21 mouse cellular contexts compared by ENCODE assay signal in the genomic region with DNA sequence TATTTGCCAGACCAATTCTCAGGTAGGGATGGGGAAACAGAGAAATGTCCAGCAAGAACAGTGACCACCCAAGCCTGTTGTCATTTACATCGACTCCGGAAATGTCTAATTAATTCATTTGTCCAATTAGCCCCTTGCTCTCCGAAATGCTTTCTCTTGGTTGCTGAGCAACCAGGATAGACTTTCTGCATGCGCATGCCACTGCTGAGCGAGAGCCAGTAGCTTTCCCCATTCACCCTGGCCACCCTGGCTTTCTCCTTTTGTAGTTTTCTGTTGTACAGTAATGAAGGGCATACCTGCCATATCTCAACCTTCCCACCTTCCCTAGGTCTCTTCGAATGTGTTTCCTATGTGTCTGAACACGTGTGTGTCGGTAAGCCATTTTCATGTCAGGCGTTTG. TPM values are rescaled to one million over a fixed set of nuclear protein-coding genes. Genes with fewer than 3 reads are reported as not detected.
DNase-seq lines count a peak whose midpoint lies in the region; ATAC-seq lines count a peak whose summit lies in the region.
"Had no signal": no experiment of that assay in that cellular context is flagged by ENCODE, and none has a peak within 500 bp of the region (broad histone marks: within the 10 kb centered on the region; RNA-seq: fewer than 3 reads in every experiment).

No protein-coding gene starts in this region.

- no peak overlapping the region for H3K9ac ChIP-seq in neural tube, embryonic 14.5 days (replicated peaks; ENCODE audit: low read depth, low read length)
- no peak overlapping the region for H3K9ac ChIP-seq in neural tube, embryonic 15.5 days (replicated peaks)
- H3K9ac ChIP-seq in forebrain, embryonic 12.5 days, result no peak overlapping the region
- H3K9ac ChIP-seq in hindbrain, embryonic 13.5 days, result no peak overlapping the region
- H3K9ac ChIP-seq: heart, embryonic 15.5 days; limb, embryonic 15.5 days had no signal

- DNase-seq in retina, embryonic 14.5 days (ENCODE audit: low spot score), result peak; percentile 74
- no peak for DNase-seq in lung, adult 18-20 months
- no peak for DNase-seq in spleen, postnatal 4 days (ENCODE audit: low spot score in 2 of 2)
- no peak for DNase-seq in frontal cortex, adult 2 months (ENCODE audit: extremely low spot score in 1 of 2, low spot score in 1 of 2)
- DNase-seq: adrenal gland, adult 2 months; cerebellum, postnatal 36 days; gastrocnemius, postnatal 10 days; heart, adult 18-20 months; kidney, adult 9 months; lung, postnatal 14 days; thymus, adult 18-20 months had no signal

- no peaks in the 10 kb centered on the region for H3K27me3 ChIP-seq in neural tube, embryonic 14.5 days (ENCODE audit: control insufficient read depth, insufficient read depth, low read length)
- no peaks in the 10 kb centered on the region for H3K27me3 ChIP-seq in neural tube, embryonic 15.5 days (replicated peaks)
- peaks cover 49% of the 10 kb centered on the region for H3K27me3 ChIP-seq in forebrain, embryonic 12.5 days
- peaks cover 20% of the 10 kb centered on the region for H3K27me3 ChIP-seq in hindbrain, embryonic 13.5 days
- H3K27me3 ChIP-seq: heart, embryonic 15.5 days; limb, embryonic 15.5 days; megakaryocyte, embryonic 14.5 days had no signal

- no peaks in the 10 kb centered on the region for H3K9me3 ChIP-seq in neural tube, embryonic 14.5 days (ENCODE audit: control insufficient read depth, low read length)
- H3K9me3 ChIP-seq in neural tube, embryonic 15.5 days (replicated peaks), result no peaks in the 10 kb centered on the region
- H3K9me3 ChIP-seq in forebrain, embryonic 12.5 days, result no peaks in the 10 kb centered on the region
- H3K9me3 ChIP-seq in hindbrain, embryonic 13.5 days, result no peaks in the 10 kb centered on the region
- H3K9me3 ChIP-seq: heart, embryonic 15.5 days; limb, embryonic 15.5 days had no signal

- ATAC-seq in neural tube, embryonic 14.5 days (ENCODE audit: low read depth), result peak; percentile 46; the same call in 1 of the 2 replicates
- no peak for ATAC-seq in neural tube, embryonic 15.5 days (ENCODE audit: low FRiP score)
- peak; percentile 27; the same call in 1 of the 2 replicates for ATAC-seq in forebrain, embryonic 12.5 days (ENCODE audit: low FRiP score)
- 0 out of 2 replicates have a peak, but pooled peaks have one; percentile 47 for ATAC-seq in hindbrain, embryonic 13.5 days (ENCODE audit: low FRiP score)
- ATAC-seq: inflammation-experienced regulatory T-cells, adult 6 months had no signal

- no peaks in the 10 kb centered on the region for H3K36me3 ChIP-seq in neural tube, embryonic 14.5 days (ENCODE audit: control insufficient read depth, insufficient read depth, low read length)
- H3K36me3 ChIP-seq in neural tube, embryonic 15.5 days, result no peaks in the 10 kb centered on the region
- H3K36me3 ChIP-seq in forebrain, embryonic 12.5 days (replicated peaks), result no peaks in the 10 kb centered on the region
- H3K36me3 ChIP-seq in hindbrain, embryonic 13.5 days, result no peaks in the 10 kb centered on the region
- H3K36me3 ChIP-seq: G1E; heart, embryonic 15.5 days; limb, embryonic 15.5 days had no signal

- H3K4me3 ChIP-seq in neural tube, embryonic 14.5 days (ENCODE audit: low read depth, low read length), result no peak overlapping the region
- no peak overlapping the region for H3K4me3 ChIP-seq in neural tube, embryonic 15.5 days (replicated peaks)
- no peak overlapping the region for H3K4me3 ChIP-seq in forebrain, embryonic 12.5 days (replicated peaks)
- no peak overlapping the region for H3K4me3 ChIP-seq in hindbrain, embryonic 13.5 days
- H3K4me3 ChIP-seq: heart, embryonic 15.5 days; limb, embryonic 15.5 days; megakaryocyte, embryonic 14.5 days; myocyte had no signal

- H3K4me2 ChIP-seq in neural tube, embryonic 14.5 days (ENCODE audit: low read depth, low read length), result no peak overlapping the region
- H3K4me2 ChIP-seq in neural tube, embryonic 15.5 days, result no peak overlapping the region; the same call in 1 of the 2 replicates
- peak overlapping the region; percentile 31 for H3K4me2 ChIP-seq in forebrain, embryonic 12.5 days
- H3K4me2 ChIP-seq in hindbrain, embryonic 13.5 days, result peak overlapping the region; percentile 32
- H3K4me2 ChIP-seq: heart, embryonic 15.5 days; limb, embryonic 15.5 days had no signal

- H3K4me1 ChIP-seq in neural tube, embryonic 14.5 days (ENCODE audit: control insufficient read depth, insufficient read depth, low read length), result 0 out of 2 replicates have a peak, but pooled peaks cover 3% of the 10 kb centered on the region
- H3K4me1 ChIP-seq in neural tube, embryonic 15.5 days, result peaks cover 20% of the 10 kb centered on the region
- peaks cover 34% of the 10 kb centered on the region for H3K4me1 ChIP-seq in forebrain, embryonic 12.5 days
- peaks cover 30% of the 10 kb centered on the region for H3K4me1 ChIP-seq in hindbrain, embryonic 13.5 days (replicated peaks)
- H3K4me1 ChIP-seq: heart, embryonic 15.5 days; limb, embryonic 15.5 days; megakaryocyte, embryonic 14.5 days had no signal

- 49% methylated on average over 9 of the region's 9 CpGs for WGBS in neural tube, embryonic 14.5 days
- 48% methylated on average over 9 of the region's 9 CpGs for WGBS in neural tube, embryonic 15.5 days
- WGBS in forebrain, embryonic 12.5 days, result 32% methylated on average over 9 of the region's 9 CpGs
- WGBS in hindbrain, embryonic 13.5 days, result 43% methylated on average over 9 of the region's 9 CpGs

- no peak overlapping the region for H3K27ac ChIP-seq in neural tube, embryonic 14.5 days (ENCODE audit: low read depth, low read length)
- no peak overlapping the region for H3K27ac ChIP-seq in neural tube, embryonic 15.5 days (replicated peaks)
- H3K27ac ChIP-seq in forebrain, embryonic 12.5 days, result no peak overlapping the region
- H3K27ac ChIP-seq in hindbrain, embryonic 13.5 days, result no peak overlapping the region
- H3K27ac ChIP-seq: heart, embryonic 15.5 days; limb, embryonic 15.5 days had no signal

RNA-seq across cellular contexts. Expression of a gene that starts 32.6 kb away (rescaled TPM):
- 18.2 and 18.3 TPM in 2 replicates for polyA plus RNA-seq in neural tube, embryonic 14.5 days (2014; fragmentation: Nextera tagmentation; extraction: Ambion mirVana)
- 13.6 and 17.4 TPM in 2 replicates for polyA plus RNA-seq in neural tube, embryonic 15.5 days (2015; fragmentation: Nextera tagmentation; extraction: Ambion mirVana)
- 4.9 and 5.5 TPM in 2 replicates for polyA plus RNA-seq in forebrain, embryonic 12.5 days (2016; fragmentation: Nextera tagmentation; extraction: Ambion mirVana)
- polyA plus RNA-seq in hindbrain, embryonic 13.5 days (2015; fragmentation: Nextera tagmentation; extraction: Ambion mirVana), result 10.9 and 12.9 TPM in 2 replicates
- polyA plus RNA-seq in frontal cortex, adult 2 months (2012; rRNA removed), result 14.3 and 17.7 TPM in 2 replicates
- polyA plus RNA-seq: adrenal gland, adult 2 months; G1E; myocyte had no signal

Comparison
In these comparisons a context has a peak if more than half of its experiments do, and no peak if none do; other contexts are left out.
1. H3K4me2 ChIP-seq: peak in forebrain, embryonic 12.5 days (single experiment) and hindbrain, embryonic 13.5 days (single experiment); none in neural tube, embryonic 14.5 days (single experiment) and neural tube, embryonic 15.5 days (single experiment).